Mouse (Mus musculus) midbrain, embryonic 14.5 days (tissue): ENCODE results near the gene BC035947. TPM values are rescaled to one million over a fixed set of nuclear protein-coding genes. Genes with fewer than 3 reads are reported as not detected.

Experiments
- polyA plus RNA-seq: library from polyadenylated mRNA; unstranded; fragments of >200 nt; fragmentation: Nextera tagmentation; extraction: Ambion mirVana; gene quantifications from 2 replicates; pipeline ENCODE4 v1.2.1, GENCODE M21; 2014

Gene BC035947
- polyA plus RNA-seq, 1 experiment from 2014 or later, result 1.2 TPM

Other genes with a start within 250 kb of the BC035947 start
- gene Sgpp2, start 201.8 kb downstream of the BC035947 start, polyA plus RNA-seq, result 1.0 and 1.5 TPM in 2 replicates
- gene Farsb, start 23.3 kb downstream of the BC035947 start, polyA plus RNA-seq, result 158 and 168 TPM in 2 replicates
- 0.72 TPM in 1 of 2 replicates, not detected in the other for gene Mogat1, start 1.2 kb downstream of the BC035947 start, polyA plus RNA-seq
- 61.3 and 105 TPM in 2 replicates for gene Acsl3, start 145.7 kb upstream of the BC035947 start, polyA plus RNA-seq
- 3.8 and 4.5 TPM in 2 replicates for gene Utp14b, start 145.9 kb upstream of the BC035947 start, polyA plus RNA-seq